Mouse (Mus musculus): Measurements from ENCODE around the gene Rnf41.

Gene Rnf41

GRCm38 (mm10) chr10:128486370-128486769 is 74.9 kb downstream of the Rnf41 start:
- DNase-seq (ENCODE audit: low spot score): no peak

- no peak for DNase-seq (ENCODE audit: low spot score)
Observed at GRCm38 (mm10) chr10:128487861-128488712, 76.6 kb downstream of the Rnf41 start.

- DNase-seq (ENCODE audit: low spot score): no peak
Observed at GRCm38 (mm10) chr10:128488776-128489175, 77.3 kb downstream of the Rnf41 start.

- DNase-seq (ENCODE audit: low spot score): no peak
Observed at GRCm38 (mm10) chr10:128489380-128489779, 77.9 kb downstream of the Rnf41 start.

- no peak for DNase-seq (ENCODE audit: low spot score)
Observed at GRCm38 (mm10) chr10:128489785-128490184, 78.3 kb downstream of the Rnf41 start.

GRCm38 (mm10) chr10:128490232-128490631 is 78.8 kb downstream of the Rnf41 start:
- no peak for DNase-seq (ENCODE audit: low spot score)

- no peak for DNase-seq (ENCODE audit: low spot score)
Observed at GRCm38 (mm10) chr10:128490912-128491311, 79.5 kb downstream of the Rnf41 start.

Data from urinary bladder, postnatal 25 days (tissue).